Mouse (Mus musculus): ENCODE measurements around the gene Cldn1.
A peak's percentile ranks its signal among the peaks of the same experiment; 100 is the strongest.

The Cldn1 gene

GRCm38 (mm10) chr16:26371325-26372053 is at the start of gene Cldn1:
Gene Cldn1 (minus strand): TSS chr16:26371841.
- DNase-seq (ENCODE audit: low read depth, low spot score) = peak; percentile 83

GRCm38 (mm10) chr16:26418616-26419015 is 47.0 kb upstream of the Cldn1 start:
- DNase-seq (ENCODE audit: low read depth, low spot score) = no peak

GRCm38 (mm10) chr16:26404070-26404469 is 32.4 kb upstream of the Cldn1 start:
- DNase-seq (ENCODE audit: low read depth, low spot score) = no peak

- DNase-seq (ENCODE audit: low read depth, low spot score) = no peak
Measured at GRCm38 (mm10) chr16:26400971-26401370, 29.3 kb upstream of the Cldn1 start.

GRCm38 (mm10) chr16:26400549-26400948 is 28.9 kb upstream of the Cldn1 start:
- no peak for DNase-seq (ENCODE audit: low read depth, low spot score)

GRCm38 (mm10) chr16:26390936-26391335 is 19.3 kb upstream of the Cldn1 start:
- DNase-seq (ENCODE audit: low read depth, low spot score) = no peak

GRCm38 (mm10) chr16:26386159-26386558 is 14.5 kb upstream of the Cldn1 start:
- DNase-seq (ENCODE audit: low read depth, low spot score) = no peak

GRCm38 (mm10) chr16:26384112-26384649 is 12.5 kb upstream of the Cldn1 start:
- no peak for DNase-seq (ENCODE audit: low read depth, low spot score)

- DNase-seq (ENCODE audit: low read depth, low spot score) = no peak
Measured at GRCm38 (mm10) chr16:26377170-26377569, 5.5 kb upstream of the Cldn1 start.

- DNase-seq (ENCODE audit: low read depth, low spot score) = no peak
Measured at GRCm38 (mm10) chr16:26370127-26370526, 1.5 kb downstream of the Cldn1 start.

GRCm38 (mm10) chr16:26369044-26369730 is 2.5 kb downstream of the Cldn1 start:
- no peak for DNase-seq (ENCODE audit: low read depth, low spot score)

- no peak for DNase-seq (ENCODE audit: low read depth, low spot score)
Measured at GRCm38 (mm10) chr16:26368121-26368520, 3.5 kb downstream of the Cldn1 start.

- no peak for DNase-seq (ENCODE audit: low read depth, low spot score)
Measured at GRCm38 (mm10) chr16:26360694-26361093, 10.9 kb downstream of the Cldn1 start.

GRCm38 (mm10) chr16:26359619-26360018 is 12.0 kb downstream of the Cldn1 start:
- DNase-seq (ENCODE audit: low read depth, low spot score) = no peak

- no peak for DNase-seq (ENCODE audit: low read depth, low spot score)
Measured at GRCm38 (mm10) chr16:26358898-26359297, 12.7 kb downstream of the Cldn1 start.

- no peak for DNase-seq (ENCODE audit: low read depth, low spot score)
Measured at GRCm38 (mm10) chr16:26357863-26358780, 13.5 kb downstream of the Cldn1 start.

GRCm38 (mm10) chr16:26355513-26355912 is 16.1 kb downstream of the Cldn1 start:
- no peak for DNase-seq (ENCODE audit: low read depth, low spot score)

- no peak for DNase-seq (ENCODE audit: low read depth, low spot score)
Measured at GRCm38 (mm10) chr16:26350786-26351185, 20.9 kb downstream of the Cldn1 start.

- no peak for DNase-seq (ENCODE audit: low read depth, low spot score)
Measured at GRCm38 (mm10) chr16:26348809-26349208, 22.8 kb downstream of the Cldn1 start.

GRCm38 (mm10) chr16:26316281-26316680 is 55.4 kb downstream of the Cldn1 start:
- DNase-seq (ENCODE audit: low read depth, low spot score) = no peak

- no peak for DNase-seq (ENCODE audit: low read depth, low spot score)
Measured at GRCm38 (mm10) chr16:26314815-26315214, 56.8 kb downstream of the Cldn1 start.

- DNase-seq (ENCODE audit: low read depth, low spot score) = no peak
Measured at GRCm38 (mm10) chr16:26309402-26309801, 62.2 kb downstream of the Cldn1 start.

Measured in ZHBTc4 (cell line).